Mouse (Mus musculus) lung, adult 2 months (tissue): ENCODE measurements at regions not wholly inside any gene's neighbourhood (a gene's known extent, or its start where the extent isn't known, plus 50 kb on each side); places are given as distances from the start of the nearest gene placed in this dataset.
A peak's percentile ranks its signal among the peaks of the same experiment; 100 is the strongest.

Experiments used
- DNase-seq: peaks from one replicate; pipeline ENCODE4 v3.0.0; 2022
- H3K4me1 ChIP-seq: fragments of 200-500 bp; 2 replicates; pipeline ENCODE4 v1.6.1; 2011; ENCODE audit warnings: low read length; ENCODE audit not compliant: control insufficient read depth, insufficient read depth
- H3K4me3 ChIP-seq: fragments of 200-500 bp; replicated peaks from 2 replicates; pipeline ENCODE3; 2011; ENCODE audit warnings: low read depth, mild to moderate bottlenecking, control low read depth, low read length; ENCODE audit errors: extremely low read depth
- CTCF ChIP-seq: fragments of 200-500 bp; IDR thresholded peaks from 2 replicates; pipeline ENCODE4 v1.5.1; 2011; ENCODE audit warnings: mild to moderate bottlenecking, low read length, control low read depth; ENCODE audit not compliant: insufficient read depth
- POLR2A ChIP-seq: fragments of 200-500 bp; IDR thresholded peaks from 2 replicates; pipeline ENCODE4 v1.6.1; 2011; ENCODE audit warnings: low read depth, mild to moderate bottlenecking, control low read depth, low read length, borderline replicate concordance; ENCODE audit errors: extremely low read depth
- WGBS: fragments of 180-500 bp; shearing (Covaris S2); methylation state at CpG from one replicate; pipeline ENCODE4 v1.1.7; 2018; 5-methylcytosine and 5-hydroxymethylcytosine counted together

GRCm38 (mm10) chr8:34614031-34614526 is 502.5 kb upstream of the Gm10131 start:
- TF ChIP-seq CTCF (no peak), POLR2A (no peak)
- H3K4me1 ChIP-seq: no peaks in the 10 kb centered on the region
- peak; percentile 19 for DNase-seq
- no peak overlapping the region for H3K4me3 ChIP-seq
- WGBS: 58% methylated on average over 10 of the region's 10 CpGs

- 82% methylated on average over 5 of the region's 5 CpGs for WGBS
- no peak for DNase-seq
- Histone ChIP-seq H3K4me1 (no peaks in the 10 kb centered on the region), H3K4me3 (no peak overlapping the region)
- TF ChIP-seq CTCF: no peak
- TF ChIP-seq POLR2A: no peak
Observed at GRCm38 (mm10) chr8:34613138-34613537, 501.6 kb upstream of the Gm10131 start.

- Histone ChIP-seq H3K4me1 (no peaks in the 10 kb centered on the region), H3K4me3 (no peak overlapping the region)
- WGBS: 71% methylated on average over 3 of the region's 3 CpGs
- no peak for DNase-seq
- TF ChIP-seq CTCF (no peak), POLR2A (no peak)
Observed at GRCm38 (mm10) chr8:34612396-34612795, 500.9 kb upstream of the Gm10131 start.

GRCm38 (mm10) chr8:34610186-34610585 is 498.6 kb upstream of the Gm10131 start:
- no peak for TF ChIP-seq CTCF
- TF ChIP-seq POLR2A: no peak

GRCm38 (mm10) chr8:34607426-34607825 is 495.9 kb upstream of the Gm10131 start:
- WGBS: 96% methylated on average over 2 of the region's 2 CpGs
- TF ChIP-seq CTCF: no peak
- no peak for TF ChIP-seq POLR2A
- no peak for DNase-seq
- no peaks in the 10 kb centered on the region for H3K4me1 ChIP-seq
- no peak overlapping the region for H3K4me3 ChIP-seq

More at GRCm38 (mm10) chr8:34610186-34610585, 498.6 kb upstream of the Gm10131 start:
- H3K4me3 ChIP-seq: no peak overlapping the region
- no peak for DNase-seq
- no peaks in the 10 kb centered on the region for H3K4me1 ChIP-seq

GRCm38 (mm10) chr8:34605031-34605430 is 493.5 kb upstream of the Gm10131 start:
- H3K4me3 ChIP-seq: no peak overlapping the region
- WGBS: 84% methylated on average over 2 of the region's 2 CpGs
- H3K4me1 ChIP-seq: no peaks in the 10 kb centered on the region
- no peak for TF ChIP-seq CTCF
- TF ChIP-seq POLR2A: no peak
- DNase-seq: no peak

GRCm38 (mm10) chr8:34604581-34604980 is 493.0 kb upstream of the Gm10131 start:
- TF ChIP-seq CTCF (no peak), POLR2A (no peak)
- no peak overlapping the region for H3K4me3 ChIP-seq
- DNase-seq: no peak
- 58% methylated on average over 2 of the region's 2 CpGs for WGBS
- H3K4me1 ChIP-seq: no peaks in the 10 kb centered on the region

- no peaks in the 10 kb centered on the region for H3K4me1 ChIP-seq
- H3K4me3 ChIP-seq: no peak overlapping the region
- no peak for TF ChIP-seq CTCF
- no peak for TF ChIP-seq POLR2A
- WGBS: 69% methylated on average over 3 of the region's 3 CpGs
- no peak for DNase-seq
Observed at GRCm38 (mm10) chr8:34601426-34601953, 490.0 kb upstream of the Gm10131 start.

GRCm38 (mm10) chr8:34600880-34601279 is 489.3 kb upstream of the Gm10131 start:
- Histone ChIP-seq H3K4me1 (no peaks in the 10 kb centered on the region), H3K4me3 (no peak overlapping the region)
- TF ChIP-seq CTCF (no peak), POLR2A (no peak)
- WGBS: 51% methylated on average over 5 of the region's 5 CpGs
- DNase-seq: peak; percentile 48

- DNase-seq: no peak
- 62% methylated on average over 5 of the region's 5 CpGs for WGBS
- TF ChIP-seq CTCF: no peak
Observed at GRCm38 (mm10) chr8:34596593-34596992, 485.1 kb upstream of the Gm10131 start.

More at GRCm38 (mm10) chr8:34596593-34596992, 485.1 kb upstream of the Gm10131 start:
- H3K4me3 ChIP-seq: no peak overlapping the region
- no peaks in the 10 kb centered on the region for H3K4me1 ChIP-seq
